Mouse (Mus musculus) large intestine, adult 2 months (tissue): ENCODE results near the gene Slc17a9. TPM values are rescaled to one million over a fixed set of nuclear protein-coding genes. Genes with fewer than 3 reads are reported as not detected.
"Not testable (repeated sequence)": the region's sequence is repeated elsewhere in the genome, so short reads cannot be mapped to it uniquely, and the experiment has no call there.

ENCODE experiments used
- DNase-seq: peaks from one replicate; pipeline ENCODE4 v3.0.0-alpha.2; 2012; ENCODE audit warnings: low read depth, low spot score
- WGBS: fragments of 180-500 bp; shearing (Covaris S2); methylation state at CpG from one replicate; pipeline ENCODE4 v1.1.7; 2018; 5-methylcytosine and 5-hydroxymethylcytosine counted together
- polyA plus RNA-seq: library from polyadenylated mRNA; depleted of rRNA; stranded (reverse); fragments of >200 nt; gene quantifications from 2 replicates; pipeline ENCODE4 v1.2.3, GENCODE M21; 2012

Slc17a9 gene
- polyA plus RNA-seq, 1 experiment: 19.1 TPM

- no peak for DNase-seq
These were observed 15.8 kb upstream of the Slc17a9 start for GRCm38 (mm10) chr2:180709023-180709922.

GRCm38 (mm10) chr2:180709923-180710272 is 15.2 kb upstream of the Slc17a9 start, which contains the start of the genes Dido1 and Gid8:
Gene Dido1 (minus strand): TSS chr2:180709999.
Gene Gid8 (plus strand): TSS chr2:180710117.
- DNase-seq: peak; percentile 94
- 2% methylated on average over 43 of the region's 43 CpGs for WGBS

More at GRCm38 (mm10) chr2:180709023-180709922, 15.8 kb upstream of the Slc17a9 start:
- WGBS: under 1% methylated on average over 39 of the region's 39 CpGs

GRCm38 (mm10) chr2:180710276-180711155 is 14.5 kb upstream of the Slc17a9 start:
- no peak for DNase-seq
- under 1% methylated on average over 64 of the region's 64 CpGs for WGBS

GRCm38 (mm10) chr2:180711527-180711926 is 13.5 kb upstream of the Slc17a9 start:
- WGBS: 34% methylated on average over 4 of the region's 4 CpGs
- no peak for DNase-seq

- no peak for DNase-seq
- 79% methylated on average over 5 of the region's 5 CpGs for WGBS
These were observed 12.9 kb upstream of the Slc17a9 start for GRCm38 (mm10) chr2:180712037-180712689.

- 57% methylated on average over 5 of the region's 5 CpGs for WGBS
- not testable (repeated sequence) for DNase-seq
These were observed 2.3 kb upstream of the Slc17a9 start for GRCm38 (mm10) chr2:180722748-180723147.

- DNase-seq: no peak
- WGBS: 44% methylated on average over 2 of the region's 2 CpGs
These were observed 1.2 kb upstream of the Slc17a9 start for GRCm38 (mm10) chr2:180723865-180724264.

GRCm38 (mm10) chr2:180725414-180725778 is 333 bp downstream of the Slc17a9 start:
- DNase-seq: no peak
- WGBS: 0% methylated on average over 6 of the region's 6 CpGs

GRCm38 (mm10) chr2:180725856-180726629 is 980 bp downstream of the Slc17a9 start:
- DNase-seq: no peak
- 20% methylated on average over 8 of the region's 8 CpGs for WGBS

- 41% methylated on average over 6 of the region's 6 CpGs for WGBS
- no peak for DNase-seq
These were observed 1.8 kb downstream of the Slc17a9 start for GRCm38 (mm10) chr2:180726658-180727442.

- WGBS: 22% methylated on average over 4 of the region's 4 CpGs
- no peak for DNase-seq
These were observed 2.6 kb downstream of the Slc17a9 start for GRCm38 (mm10) chr2:180727613-180728021.

GRCm38 (mm10) chr2:180731036-180731435 is 6.0 kb downstream of the Slc17a9 start:
- WGBS: 51% methylated on average over 3 of the region's 3 CpGs
- DNase-seq: no peak

- no peak for DNase-seq
- 32% methylated on average over 6 of the region's 6 CpGs for WGBS
These were observed 6.9 kb downstream of the Slc17a9 start for GRCm38 (mm10) chr2:180731984-180732383.

- 89% methylated on average over 7 of the region's 7 CpGs for WGBS
- DNase-seq: no peak
These were observed 10.2 kb downstream of the Slc17a9 start for GRCm38 (mm10) chr2:180735232-180735631.

GRCm38 (mm10) chr2:180737984-180738383 is 12.9 kb downstream of the Slc17a9 start:
- DNase-seq: no peak
- WGBS: 69% methylated on average over 2 of the region's 2 CpGs

GRCm38 (mm10) chr2:180740349-180740748 is 15.3 kb downstream of the Slc17a9 start:
- WGBS: 45% methylated on average over 3 of the region's 3 CpGs
- DNase-seq: no peak

- DNase-seq: no peak
- WGBS: 66% methylated on average over 7 of the region's 7 CpGs
These were observed 16.4 kb downstream of the Slc17a9 start for GRCm38 (mm10) chr2:180741421-180741820.

- DNase-seq: no peak
- 83% methylated on average over 6 of the region's 6 CpGs for WGBS
These were observed 17.8 kb downstream of the Slc17a9 start for GRCm38 (mm10) chr2:180742820-180743219.
